Comparison of ENCODE assay signal across 1 mouse cellular context in the genomic region with DNA sequence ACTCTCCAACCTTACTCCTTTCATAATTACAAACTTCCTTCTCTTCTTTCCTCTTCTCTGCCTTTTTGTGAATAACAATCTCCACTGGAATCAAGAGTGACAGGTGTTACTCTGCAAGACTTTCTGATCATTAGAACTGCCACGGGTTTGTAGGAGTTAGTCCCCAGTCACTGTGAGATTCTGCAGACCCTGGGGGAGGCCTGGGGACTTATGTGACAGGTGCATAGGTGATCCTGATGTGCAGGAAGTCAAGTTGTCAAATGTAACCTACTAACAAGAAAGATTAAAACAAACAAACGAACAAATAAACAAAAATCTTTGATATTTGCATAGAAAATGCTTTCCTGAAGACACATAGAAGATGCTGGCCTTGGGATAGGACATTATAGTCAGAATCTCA.
TF ChIP-seq lines count a peak whose summit lies in the region.

No protein-coding gene starts in this region.

TF ChIP-seq in MEL, 35 proteins besides CTCF, POLR2A, EP300 and RAD21 (continued from another document):
- TF ChIP-seq ZKSCAN1 (IDR thresholded peaks at IDR 0.05; ENCODE audit: low read depth, low read length) (no peak), SIN3A (IDR thresholded peaks at IDR 0.05; ENCODE audit: low read length) (0 out of 2 replicates have a peak, but pooled peaks have one; percentile 5), MAZ (IDR thresholded peaks at IDR 0.05; ENCODE audit: low read depth, low read length) (no peak)
